Mouse (Mus musculus) forebrain, embryonic 11.5 days (tissue): ENCODE measurements around the gene Hs6st1. TPM values are rescaled to one million over a fixed set of nuclear protein-coding genes. Genes with fewer than 3 reads are reported as not detected.

ENCODE experiments used
- ATAC-seq: fragments of 200-750 bp; cut with Nextera tagmentation; replicated peaks from 2 replicates; pipeline ENCODE4 v1.8.0; 2017; ENCODE audit warnings: moderate TSS enrichment; ENCODE audit not compliant: low FRiP score
- DNase-seq: peaks from one replicate; pipeline ENCODE4 v3.0.0-alpha.2; 2017; ENCODE audit warnings: low spot score
- H3K27ac ChIP-seq: fragments of 300-500 bp; sonication (generic); 2 replicates; pipeline ENCODE4 v1.5.1; 2014; ENCODE audit warnings: low read depth, low read length
- H3K27me3 ChIP-seq: fragments of 300-500 bp; sonication (generic); 2 replicates; pipeline ENCODE4 v1.6.1; 2014; ENCODE audit warnings: mild to moderate bottlenecking, low read length, mixed read lengths; ENCODE audit not compliant: control insufficient read depth, insufficient read depth
- H3K36me3 ChIP-seq: fragments of 300-500 bp; sonication (generic); 2 replicates; pipeline ENCODE4 v1.6.1; 2014; ENCODE audit warnings: mild to moderate bottlenecking, low read length, moderate library complexity, mixed read lengths; ENCODE audit not compliant: control insufficient read depth, insufficient read depth
- H3K4me1 ChIP-seq: fragments of 300-500 bp; sonication (generic); replicated peaks from 2 replicates; pipeline ENCODE4 v1.6.1; 2014; ENCODE audit warnings: low read length, mixed read lengths; ENCODE audit not compliant: control insufficient read depth, insufficient read depth
- H3K4me2 ChIP-seq: fragments of 300-500 bp; sonication (generic); 2 replicates; pipeline ENCODE4 v1.6.1; 2014; ENCODE audit warnings: low read depth, mild to moderate bottlenecking, low read length, moderate library complexity, mixed read lengths; ENCODE audit not compliant: severe bottlenecking
- H3K4me3 ChIP-seq: fragments of 300-500 bp; sonication (generic); 2 replicates; pipeline ENCODE4 v1.5.1; 2014; ENCODE audit warnings: low read depth, low read length
- H3K9ac ChIP-seq: fragments of 300-500 bp; sonication (generic); 2 replicates; pipeline ENCODE4 v1.6.1; 2014; ENCODE audit warnings: low read length
- H3K9me3 ChIP-seq: fragments of 300-500 bp; sonication (generic); 2 replicates; pipeline ENCODE4 v1.6.1; 2016; ENCODE audit warnings: low read length, mixed read lengths; ENCODE audit not compliant: control insufficient read depth
- WGBS: fragments of 180-500 bp; shearing (Covaris S2); extraction: QIAGEN DNeasy Blood & Tissue Kit; methylation state at CpG from one replicate; pipeline ENCODE4 v1.1.7; 2014; 5-methylcytosine and 5-hydroxymethylcytosine counted together
- polyA plus RNA-seq: library from polyadenylated mRNA; unstranded; fragments of >200 nt; fragmentation: Nextera tagmentation; extraction: Ambion mirVana; gene quantifications from 2 replicates; pipeline ENCODE4 v1.2.1, GENCODE M21; 2014

Gene Hs6st1
- polyA plus RNA-seq, 1 experiment from 2014 or later: 14.9 TPM

DNA sequence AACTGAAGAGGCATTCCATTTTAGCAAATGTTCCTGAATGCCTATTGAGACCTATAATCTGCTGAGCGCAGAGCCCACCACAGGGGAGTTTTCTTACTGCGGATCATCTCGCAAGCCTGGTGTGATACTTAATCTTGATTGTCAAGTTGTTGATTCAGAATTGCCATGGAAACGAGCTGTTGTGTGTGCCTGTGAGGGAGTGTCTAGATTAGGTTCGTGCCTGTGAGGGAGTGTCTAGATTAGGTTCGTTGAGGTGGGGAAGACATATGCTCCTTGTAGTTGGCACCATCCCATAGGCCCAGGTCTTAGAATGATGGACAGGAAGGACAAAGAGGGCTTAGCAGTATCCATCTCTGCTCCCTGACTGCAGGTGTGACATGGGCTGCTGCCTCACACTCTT is 23.0 kb downstream of the Hs6st1 start:
- WGBS: 71% methylated on average over 6 of the region's 6 CpGs
- no peaks in the 10 kb centered on the region; the same call in 1 of the 2 replicates for H3K36me3 ChIP-seq

DNA sequence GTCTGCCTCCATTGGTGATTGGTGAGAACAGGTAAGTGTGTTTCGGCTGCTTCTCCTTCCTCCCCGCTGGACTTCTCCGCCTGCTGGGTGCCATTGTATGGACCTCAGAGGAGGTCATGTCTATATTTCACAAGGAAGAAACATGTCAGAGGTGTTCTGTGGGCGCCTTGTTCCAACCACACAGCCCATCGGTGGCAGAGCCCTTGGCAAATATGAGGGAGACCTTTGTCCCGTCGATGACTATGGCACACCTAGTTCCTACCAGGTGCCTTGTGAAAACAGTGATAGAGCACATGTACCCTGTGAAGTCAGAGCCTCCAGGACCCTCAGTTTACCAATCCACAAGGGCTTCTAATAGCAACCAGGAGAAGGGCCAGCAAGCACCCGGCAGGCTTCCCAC is 25.5 kb downstream of the Hs6st1 start:
- Histone ChIP-seq H3K4me2 (no peak overlapping the region), H3K9ac (no peak overlapping the region), H3K9me3 (no peaks in the 10 kb centered on the region), H3K4me3 (no peak overlapping the region), H3K27me3 (no peaks in the 10 kb centered on the region), H3K27ac (no peak overlapping the region), H3K36me3 (no peaks in the 10 kb centered on the region), H3K4me1 (peaks cover 3% of the 10 kb centered on the region; the same call in 1 of the 2 replicates)
- no peak for DNase-seq
- no peak for ATAC-seq
- 95% methylated on average over 8 of the region's 8 CpGs for WGBS

More for the DNA sequence above, 23.0 kb downstream of the Hs6st1 start:
- H3K9ac ChIP-seq: no peak overlapping the region
- H3K27ac ChIP-seq: no peak overlapping the region
- DNase-seq (no peak), ATAC-seq (no peak)
- no peaks in the 10 kb centered on the region for H3K9me3 ChIP-seq
- no peaks in the 10 kb centered on the region for H3K27me3 ChIP-seq
- no peak overlapping the region for H3K4me3 ChIP-seq
- peaks cover 8% of the 10 kb centered on the region; the same call in 1 of the 2 replicates for H3K4me1 ChIP-seq
- H3K4me2 ChIP-seq: no peak overlapping the region

DNA sequence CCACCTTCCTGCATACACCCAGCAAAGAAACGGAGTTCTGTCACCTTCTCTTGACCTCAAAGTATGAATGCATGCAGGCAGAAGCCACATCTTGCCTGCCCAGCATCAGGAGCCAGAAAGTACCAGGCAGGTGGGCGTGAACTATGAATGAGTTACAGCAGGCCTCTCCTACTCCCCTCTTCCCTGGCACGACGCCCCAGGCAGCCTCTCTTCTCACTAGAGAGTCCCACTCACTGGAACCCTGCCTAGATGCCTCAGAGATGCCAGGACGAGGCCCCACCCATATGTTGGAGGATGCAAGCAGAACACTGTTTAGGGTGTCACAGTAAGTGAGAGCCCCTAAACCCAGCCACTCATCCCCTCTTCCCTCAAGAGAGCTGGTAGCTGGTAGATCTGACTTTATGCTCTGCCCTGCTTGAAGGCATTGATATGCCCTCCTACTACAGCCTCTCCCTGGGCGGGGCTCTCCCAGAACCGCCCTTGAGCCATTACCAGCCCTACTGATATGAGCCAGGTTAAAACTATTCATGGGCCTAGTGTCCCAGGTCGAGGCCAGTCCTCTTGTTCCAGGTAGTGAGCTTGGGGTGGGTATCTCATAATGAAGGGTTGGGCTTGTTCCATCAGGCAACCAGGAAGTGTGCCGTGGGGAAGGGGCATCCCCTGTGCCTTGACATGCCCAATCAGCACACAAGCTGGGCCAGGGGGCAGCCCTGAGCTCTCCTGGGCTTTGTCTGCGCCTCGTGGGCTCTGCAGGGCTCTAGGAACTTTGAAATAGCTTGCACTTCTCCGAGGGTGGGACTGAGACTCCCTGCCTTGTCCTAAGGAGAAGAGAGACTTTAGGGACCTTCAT is 27.4 kb downstream of the Hs6st1 start:
- H3K9ac ChIP-seq: no peak overlapping the region
- no peak overlapping the region for H3K27ac ChIP-seq
- no peaks in the 10 kb centered on the region for H3K27me3 ChIP-seq
- no peak for DNase-seq
- H3K4me3 ChIP-seq: no peak overlapping the region
- no peaks in the 10 kb centered on the region for H3K4me1 ChIP-seq
- no peak for ATAC-seq
- H3K9me3 ChIP-seq: no peaks in the 10 kb centered on the region
- H3K36me3 ChIP-seq: no peaks in the 10 kb centered on the region
- 85% methylated on average over 12 of the region's 12 CpGs for WGBS
- H3K4me2 ChIP-seq: no peak overlapping the region

DNA sequence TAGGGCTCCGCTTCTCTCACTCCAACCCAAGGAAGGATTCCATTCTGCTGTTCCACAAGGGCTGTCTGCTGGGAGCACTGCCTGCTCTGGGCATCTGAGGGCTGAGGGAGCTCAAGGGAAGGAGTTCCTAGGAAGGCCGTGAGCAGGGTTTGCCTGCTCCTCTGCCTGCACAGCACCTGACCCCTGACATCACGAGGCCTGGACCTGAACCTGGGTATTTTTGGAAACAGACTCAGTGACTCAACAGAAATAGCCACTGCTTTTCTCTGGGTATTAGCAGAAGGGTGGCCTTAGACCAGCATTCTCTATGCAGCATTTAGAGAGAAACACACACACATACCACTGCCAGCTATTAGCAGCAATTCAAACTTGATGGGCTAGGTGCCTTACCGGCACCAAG is 30.2 kb downstream of the Hs6st1 start:
- peaks cover 1% of the 10 kb centered on the region; the same call in 1 of the 2 replicates for H3K36me3 ChIP-seq
- ATAC-seq: no peak

DNA sequence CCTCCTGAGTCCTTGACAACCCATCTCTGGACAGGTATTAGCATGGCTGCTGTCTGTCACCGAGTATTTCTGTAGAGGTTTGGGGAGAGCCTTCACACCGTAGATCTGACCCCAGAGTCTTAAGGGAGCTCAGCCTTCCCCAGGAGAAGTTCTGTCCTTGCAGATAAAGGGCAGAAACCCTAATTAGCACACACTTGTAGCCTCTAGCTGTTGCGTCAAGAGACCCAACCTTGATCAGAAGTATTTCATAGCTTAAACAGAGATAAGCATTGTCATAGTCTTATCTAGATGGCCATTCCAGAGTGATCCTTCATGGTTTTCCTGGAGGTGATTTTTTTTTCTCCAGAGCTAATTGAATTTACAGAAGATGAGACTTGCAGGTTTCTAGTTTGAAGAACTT is 32.2 kb downstream of the Hs6st1 start:
- 88% methylated on average over 3 of the region's 3 CpGs for whole genome bisulfite sequencing
- no peaks in the 10 kb centered on the region for H3K4me1 ChIP-seq
- H3K27me3 ChIP-seq: no peaks in the 10 kb centered on the region
- no peaks in the 10 kb centered on the region for H3K9me3 ChIP-seq
- no peak overlapping the region for H3K4me3 ChIP-seq
- ATAC-seq: no peak
- no peak overlapping the region for H3K4me2 ChIP-seq
- no peak overlapping the region for H3K9ac ChIP-seq
- no peak overlapping the region for H3K27ac ChIP-seq
- H3K36me3 ChIP-seq: peaks cover 10% of the 10 kb centered on the region; the same call in 1 of the 2 replicates
- no peak for DNase-seq

More for the DNA sequence above, 30.2 kb downstream of the Hs6st1 start:
- Histone ChIP-seq H3K4me2 (no peak overlapping the region), H3K4me3 (no peak overlapping the region), H3K4me1 (no peaks in the 10 kb centered on the region), H3K27ac (no peak overlapping the region), H3K27me3 (no peaks in the 10 kb centered on the region), H3K9me3 (no peaks in the 10 kb centered on the region), H3K9ac (no peak overlapping the region)
- 94% methylated on average over 4 of the region's 4 CpGs for WGBS
- DNase-seq: no peak

DNA sequence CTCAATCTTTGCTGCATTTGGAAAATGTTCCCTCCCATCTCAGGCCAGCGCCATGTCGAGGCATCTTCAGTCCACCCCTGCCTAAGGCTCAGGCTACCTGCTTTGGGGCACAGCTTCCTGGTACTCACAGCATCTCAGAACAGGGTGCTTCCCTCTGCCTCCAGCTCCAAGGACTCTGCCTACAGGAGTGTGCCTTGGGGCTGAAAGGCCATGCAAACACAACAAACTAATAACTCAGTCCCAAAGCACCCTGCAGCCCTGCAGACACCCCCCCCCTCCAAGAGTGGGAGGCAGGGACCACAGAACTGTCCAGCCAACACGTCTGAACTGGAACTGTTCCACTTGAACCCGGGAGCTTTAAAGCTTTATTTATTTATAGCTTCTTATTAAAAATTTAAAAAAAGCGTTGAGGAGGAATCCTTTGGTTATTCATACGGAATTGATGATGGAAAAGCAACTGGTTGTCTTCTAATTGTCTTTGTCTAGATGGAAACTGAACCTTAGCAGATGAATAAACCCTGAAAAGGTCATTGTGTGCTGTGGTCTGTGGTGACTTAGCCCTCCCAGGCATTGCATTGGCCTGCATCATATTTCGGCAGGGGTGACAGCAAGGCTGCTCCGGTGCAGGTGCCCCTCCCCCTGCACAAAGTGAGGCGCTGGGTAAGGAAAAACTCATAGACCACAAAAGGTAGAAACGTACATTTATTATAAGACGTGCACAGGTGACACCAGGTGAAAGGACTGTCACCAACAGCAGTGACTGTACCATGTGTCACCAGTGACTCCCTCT is 37.9 kb downstream of the Hs6st1 start:
- no peaks in the 10 kb centered on the region for H3K4me1 ChIP-seq
- DNase-seq: no peak
- 92% methylated on average over 11 of the region's 11 CpGs for WGBS
- H3K27me3 ChIP-seq: no peaks in the 10 kb centered on the region
- no peak overlapping the region for H3K9ac ChIP-seq
- no peak overlapping the region for H3K27ac ChIP-seq
- no peak for ATAC-seq
- H3K9me3 ChIP-seq: no peaks in the 10 kb centered on the region
- H3K4me2 ChIP-seq: no peak overlapping the region
- H3K36me3 ChIP-seq: peaks cover 12% of the 10 kb centered on the region; the same call in 1 of the 2 replicates
- H3K4me3 ChIP-seq: no peak overlapping the region

DNA sequence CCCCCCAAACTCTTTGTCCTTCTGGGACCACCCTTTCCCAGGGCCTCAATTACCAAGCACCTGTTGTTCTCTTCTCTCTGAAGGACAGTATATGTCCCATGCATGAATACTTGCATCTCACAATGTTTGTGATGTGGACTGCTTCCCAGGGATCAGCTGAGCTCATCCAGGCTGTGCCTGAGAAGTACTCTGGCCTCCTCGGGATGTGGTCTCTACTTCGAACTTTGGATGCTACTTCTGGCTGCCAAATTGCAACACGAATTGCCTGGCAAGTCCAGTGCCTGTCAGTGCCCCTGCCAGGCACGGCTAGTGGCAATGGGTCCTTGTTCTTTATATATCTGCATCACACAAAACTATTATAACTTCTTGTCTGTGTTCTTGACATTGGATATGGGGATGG is 41.8 kb downstream of the Hs6st1 start:
- WGBS: 92% methylated on average over 4 of the region's 4 CpGs

DNA sequence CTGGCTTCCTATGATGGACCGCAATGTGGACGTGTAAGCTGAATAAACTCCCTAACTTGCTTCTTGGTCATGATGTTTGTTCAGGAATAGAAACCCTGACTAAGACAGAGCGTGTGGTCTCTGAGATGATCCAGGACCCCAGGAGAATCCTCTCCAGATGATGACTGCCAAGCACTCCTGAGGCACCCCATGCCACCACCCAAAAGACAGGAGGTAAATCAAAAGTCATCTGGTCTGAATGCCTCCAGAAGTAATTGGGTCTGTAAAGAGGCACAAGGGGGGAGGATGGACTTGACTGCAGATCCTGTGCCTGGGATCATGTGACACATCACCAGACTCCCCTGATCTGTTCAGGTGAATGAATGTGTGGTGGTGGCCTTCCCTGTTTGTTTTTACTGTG is 44.5 kb downstream of the Hs6st1 start:
- ATAC-seq (no peak), DNase-seq (no peak)
- 98% methylated on average over 3 of the region's 3 CpGs for WGBS
- Histone ChIP-seq H3K4me1 (no peaks in the 10 kb centered on the region), H3K9ac (no peak overlapping the region), H3K27ac (no peak overlapping the region), H3K4me2 (no peak overlapping the region), H3K4me3 (no peak overlapping the region), H3K36me3 (no peaks in the 10 kb centered on the region), H3K27me3 (no peaks in the 10 kb centered on the region), H3K9me3 (no peaks in the 10 kb centered on the region)

More for the DNA sequence above, 41.8 kb downstream of the Hs6st1 start:
- no peak overlapping the region for H3K4me3 ChIP-seq
- no peak overlapping the region for H3K4me2 ChIP-seq
- H3K9ac ChIP-seq: no peak overlapping the region
- no peaks in the 10 kb centered on the region for H3K4me1 ChIP-seq
- no peak for DNase-seq
- ATAC-seq: no peak
- H3K9me3 ChIP-seq: no peaks in the 10 kb centered on the region
- H3K27ac ChIP-seq: no peak overlapping the region
- peaks cover 5% of the 10 kb centered on the region; the same call in 1 of the 2 replicates for H3K36me3 ChIP-seq
- H3K27me3 ChIP-seq: no peaks in the 10 kb centered on the region
